Mouse (Mus musculus) kidney, postnatal 0 days (tissue): ENCODE results near the gene Gsdmc4. TPM values are rescaled to one million over a fixed set of nuclear protein-coding genes. Genes with fewer than 3 reads are reported as not detected.
"Not testable (repeated sequence)": the region's sequence is repeated elsewhere in the genome, so short reads cannot be mapped to it uniquely, and the experiment has no call there.

Source experiments
- ATAC-seq: fragments of 200-750 bp; cut with Nextera tagmentation; replicated peaks from 2 replicates; pipeline ENCODE4 v1.8.0; 2017; ENCODE audit warnings: low read depth, moderate number of reproducible peaks, moderate TSS enrichment, moderate library complexity; ENCODE audit not compliant: low FRiP score
- DNase-seq: peaks from one replicate; pipeline ENCODE4 v3.0.0-alpha.2; 2016; ENCODE audit warnings: low spot score
- H3K27ac ChIP-seq: fragments of 300-500 bp; sonication (generic); 2 replicates; pipeline ENCODE4 v1.5.1; 2014; ENCODE audit warnings: mild to moderate bottlenecking
- H3K27me3 ChIP-seq: fragments of 300-500 bp; sonication (generic); 2 replicates; pipeline ENCODE4 v1.6.1; 2014; ENCODE audit warnings: low read length, mixed read lengths; ENCODE audit not compliant: insufficient read depth
- H3K36me3 ChIP-seq: fragments of 300-500 bp; sonication (generic); 2 replicates; pipeline ENCODE4 v1.6.1; 2014; ENCODE audit warnings: low read length, mixed read lengths; ENCODE audit not compliant: insufficient read depth
- H3K4me1 ChIP-seq: fragments of 300-500 bp; sonication (generic); replicated peaks from 2 replicates; pipeline ENCODE4 v1.6.1; 2014; ENCODE audit warnings: antibody characterized with exemption, low read length, mixed read lengths; ENCODE audit not compliant: insufficient read depth
- H3K4me2 ChIP-seq: fragments of 300-500 bp; sonication (generic); 2 replicates; pipeline ENCODE4 v1.6.1; 2014; ENCODE audit warnings: mild to moderate bottlenecking, low read length, moderate library complexity, mixed read lengths
- H3K4me3 ChIP-seq: fragments of 300-500 bp; sonication (generic); replicated peaks from 2 replicates; pipeline ENCODE4 v1.5.1; 2014; ENCODE audit warnings: low read depth, low read length
- H3K9ac ChIP-seq: fragments of 300-500 bp; sonication (generic); 2 replicates; pipeline ENCODE4 v1.6.1; 2014; ENCODE audit warnings: low read depth, low read length
- H3K9me3 ChIP-seq: fragments of 300-500 bp; sonication (generic); replicated peaks from 2 replicates; pipeline ENCODE4 v1.6.1; 2016; ENCODE audit warnings: low read length, inconsistent platforms, mixed read lengths
- CTCF ChIP-seq: IDR thresholded peaks from 2 replicates; pipeline ENCODE4 v1.5.1; 2016; ENCODE audit warnings: antibody characterized with exemption, low read depth, mild to moderate bottlenecking, moderate library complexity
- WGBS: fragments of 180-500 bp; shearing (Covaris S2); extraction: QIAGEN DNeasy Blood & Tissue Kit; methylation state at CpG from one replicate; pipeline ENCODE4 v1.1.7; 2014; 5-methylcytosine and 5-hydroxymethylcytosine counted together
- polyA plus RNA-seq: library from polyadenylated mRNA; unstranded; fragments of >200 nt; fragmentation: Nextera tagmentation; extraction: Ambion mirVana; gene quantifications from 2 replicates; pipeline ENCODE4 v1.2.1, GENCODE M21; 2015

Gsdmc4 gene
- polyA plus RNA-seq: 0.59 and 0.68 TPM in 2 replicates

DNA sequence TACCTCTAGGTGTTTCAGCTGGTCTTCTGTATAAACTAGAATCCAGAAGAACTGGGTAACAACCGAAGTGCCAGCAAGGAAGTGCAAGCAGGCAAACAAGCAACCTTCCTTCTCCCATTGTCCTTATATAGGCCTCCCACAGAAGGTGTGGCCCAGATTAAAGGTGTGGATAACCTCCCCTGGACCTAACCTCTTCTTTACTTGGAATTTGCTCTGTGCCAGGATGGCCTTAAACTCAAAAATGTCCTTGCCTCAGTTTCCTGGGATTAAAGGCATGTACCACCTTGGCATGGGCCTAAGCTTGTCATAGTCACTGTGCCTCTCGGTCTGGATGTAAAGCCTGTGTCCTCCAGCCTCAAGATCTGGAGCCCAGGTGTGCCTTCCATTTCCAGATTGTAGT lies at the start of gene Gsdmc4:
Gsdmc4 (minus strand) TSS at position 101 of the 400 bp plus-strand sequence.
- WGBS: 85% methylated on average over 2 of the region's 2 CpGs
- not testable (repeated sequence) for ATAC-seq, H3K36me3 ChIP-seq, H3K27ac ChIP-seq, H3K4me1 ChIP-seq, H3K9me3 ChIP-seq, DNase-seq, H3K27me3 ChIP-seq, H3K9ac ChIP-seq, H3K4me2 ChIP-seq, H3K4me3 ChIP-seq

DNA sequence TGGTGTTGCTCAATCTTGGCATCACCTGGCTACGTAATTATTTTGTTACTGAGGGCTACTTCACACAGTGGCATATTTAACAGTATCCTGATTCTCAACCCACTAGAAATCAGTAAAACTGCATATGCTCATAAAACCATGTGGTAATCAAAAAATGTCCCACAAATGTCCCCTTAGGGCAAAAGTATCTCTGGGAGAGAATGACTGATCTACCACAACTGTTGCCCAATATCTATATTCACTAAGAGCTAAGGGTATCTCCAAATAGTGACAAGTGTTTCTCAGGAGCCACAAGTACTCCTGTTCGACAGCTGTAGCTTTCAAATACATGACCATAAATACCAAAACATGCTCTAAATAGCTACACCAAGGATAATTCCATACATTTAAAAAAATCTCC lies 48.4 kb upstream of the Gsdmc4 start:
- no peaks in the 10 kb centered on the region for H3K9me3 ChIP-seq
- no peak for DNase-seq
- no peak overlapping the region for H3K4me2 ChIP-seq
- no peak for TF ChIP-seq CTCF
- no peaks in the 10 kb centered on the region for H3K36me3 ChIP-seq
- H3K9ac ChIP-seq: no peak overlapping the region
- H3K4me3 ChIP-seq: no peak overlapping the region
- ATAC-seq: no peak
- no peaks in the 10 kb centered on the region for H3K4me1 ChIP-seq
- no peak overlapping the region for H3K27ac ChIP-seq
- H3K27me3 ChIP-seq: no peaks in the 10 kb centered on the region
- WGBS: 95% methylated on average over 2 of the region's 2 CpGs

DNA sequence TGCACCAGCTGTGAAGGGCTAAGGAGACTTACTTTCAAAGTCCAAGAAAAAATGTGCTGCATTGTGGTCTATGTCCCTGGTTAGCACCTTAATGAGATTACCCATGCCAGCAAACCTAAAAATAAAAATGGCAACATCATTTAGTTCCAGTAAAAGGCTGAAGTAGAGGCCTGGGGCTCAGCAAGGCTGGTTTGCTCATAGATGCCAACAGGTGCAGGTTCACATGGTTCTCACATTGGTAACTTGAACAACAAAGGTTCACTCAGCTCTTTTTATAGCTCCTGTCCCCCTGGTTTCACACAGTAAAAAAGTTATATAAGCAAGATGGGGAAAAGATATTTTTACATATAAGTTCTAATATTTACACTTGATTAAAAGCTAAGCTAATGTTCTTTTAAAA lies 45.5 kb upstream of the Gsdmc4 start:
- H3K4me3 ChIP-seq: no peak overlapping the region
- no peak overlapping the region for H3K27ac ChIP-seq
- DNase-seq (no peak), ATAC-seq (no peak)
- H3K9me3 ChIP-seq: no peaks in the 10 kb centered on the region
- no peak overlapping the region for H3K9ac ChIP-seq
- no peaks in the 10 kb centered on the region for H3K4me1 ChIP-seq
- H3K36me3 ChIP-seq: no peaks in the 10 kb centered on the region
- H3K27me3 ChIP-seq: no peaks in the 10 kb centered on the region
- TF ChIP-seq CTCF: no peak
- H3K4me2 ChIP-seq: no peak overlapping the region

DNA sequence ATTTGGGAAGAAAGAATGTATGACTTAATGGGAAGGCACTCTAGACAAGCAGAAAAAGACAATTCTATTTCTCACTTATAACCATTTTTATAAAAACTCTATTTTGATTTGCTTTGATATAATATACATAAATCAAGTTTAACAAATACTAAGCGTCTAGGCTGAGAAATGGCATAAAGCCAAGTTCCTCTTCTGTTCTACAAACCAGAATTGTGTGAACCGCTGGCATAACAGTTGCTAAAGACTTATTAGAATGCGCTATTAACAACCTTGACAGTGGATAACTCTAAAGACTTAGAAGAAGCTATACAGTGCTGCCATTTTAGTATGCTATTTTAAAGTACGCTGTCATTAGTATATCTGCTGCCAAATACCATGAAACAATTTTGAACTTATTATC lies 41.2 kb upstream of the Gsdmc4 start:
- H3K9ac ChIP-seq: no peak overlapping the region
- H3K4me3 ChIP-seq: no peak overlapping the region
- H3K27me3 ChIP-seq: no peaks in the 10 kb centered on the region
- DNase-seq (peak; percentile 21), ATAC-seq (no peak)
- H3K27ac ChIP-seq: no peak overlapping the region
- no peaks in the 10 kb centered on the region for H3K36me3 ChIP-seq
- WGBS: 72% methylated on average over 4 of the region's 4 CpGs
- TF ChIP-seq CTCF: no peak
- no peaks in the 10 kb centered on the region for H3K4me1 ChIP-seq
- no peak overlapping the region for H3K4me2 ChIP-seq
- H3K9me3 ChIP-seq: no peaks in the 10 kb centered on the region

DNA sequence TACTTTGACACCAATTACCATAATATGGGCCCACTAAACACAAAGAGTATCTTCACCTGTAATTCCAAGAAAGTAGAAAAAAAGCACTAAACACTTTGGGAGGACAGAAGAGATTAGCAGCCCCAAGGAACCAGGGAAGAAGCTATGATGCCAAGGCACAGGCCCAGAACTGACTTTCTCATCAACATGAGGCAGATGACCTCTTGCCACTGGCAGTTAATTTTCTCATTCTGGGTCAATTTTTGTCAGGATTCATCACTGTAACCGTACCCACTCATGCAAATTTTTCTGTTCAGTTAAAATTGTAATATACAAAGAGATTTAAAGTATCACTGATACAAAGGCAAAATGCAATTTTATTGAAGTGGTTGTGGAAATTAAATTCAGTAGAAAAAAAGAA lies 29.1 kb upstream of the Gsdmc4 start:
- H3K9me3 ChIP-seq: no peaks in the 10 kb centered on the region
- 56% methylated on average over 1 of the region's 1 CpGs for WGBS
- no peak overlapping the region for H3K4me3 ChIP-seq
- H3K4me1 ChIP-seq: no peaks in the 10 kb centered on the region
- H3K9ac ChIP-seq: no peak overlapping the region
- no peaks in the 10 kb centered on the region for H3K27me3 ChIP-seq
- ATAC-seq (no peak), DNase-seq (no peak)
- 0 out of 2 replicates have a peak, but pooled peaks cover 14% of the 10 kb centered on the region for H3K36me3 ChIP-seq
- TF ChIP-seq CTCF: no peak
- no peak overlapping the region for H3K27ac ChIP-seq
- H3K4me2 ChIP-seq: no peak overlapping the region

DNA sequence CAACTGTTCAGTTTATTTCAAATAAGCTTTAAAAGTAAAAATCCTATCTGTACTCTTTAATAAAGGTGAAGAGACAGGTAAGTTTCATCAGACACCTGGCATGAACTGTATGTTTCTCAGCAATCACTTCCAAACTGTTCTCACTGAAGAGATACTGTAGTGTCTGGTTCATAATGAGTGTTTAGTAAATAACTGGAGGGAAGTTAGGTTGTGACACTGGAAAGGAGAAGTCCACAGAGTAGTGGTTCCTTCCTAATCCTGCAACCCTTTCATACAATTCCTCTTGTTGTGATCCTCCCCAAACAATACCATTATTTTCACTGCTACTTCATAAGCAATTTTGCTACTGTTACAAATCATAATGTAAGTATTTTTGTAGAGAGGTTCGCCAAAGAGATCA lies 20.6 kb upstream of the Gsdmc4 start:
- Histone ChIP-seq H3K4me1 (no peaks in the 10 kb centered on the region), H3K4me3 (no peak overlapping the region), H3K9me3 (no peaks in the 10 kb centered on the region), H3K9ac (no peak overlapping the region), H3K27me3 (no peaks in the 10 kb centered on the region), H3K4me2 (no peak overlapping the region), H3K27ac (no peak overlapping the region), H3K36me3 (peaks cover 24% of the 10 kb centered on the region; the same call in 1 of the 2 replicates)
- no peak for DNase-seq
- no peak for TF ChIP-seq CTCF
- ATAC-seq: no peak
- 90% methylated on average over 1 of the region's 1 CpGs for WGBS

DNA sequence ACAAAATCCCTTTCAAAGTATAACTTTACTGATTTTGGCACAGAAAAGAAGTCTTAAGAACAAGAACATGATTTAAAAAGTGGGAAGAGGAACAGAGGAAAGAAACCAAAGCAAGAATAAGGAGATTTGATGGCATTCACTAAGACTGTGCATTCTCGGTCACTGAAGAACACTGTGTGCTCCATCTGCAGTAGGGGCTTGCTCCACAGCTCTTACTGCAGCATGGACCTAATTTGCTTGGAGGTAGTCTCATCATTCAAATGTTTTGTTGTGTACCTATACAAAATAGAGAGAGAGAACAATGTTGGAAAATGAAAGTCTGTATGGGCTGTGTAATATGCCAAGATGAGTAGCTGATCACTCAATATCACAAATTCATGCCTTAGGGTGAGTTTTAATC lies 19.3 kb upstream of the Gsdmc4 start:
- no peak for TF ChIP-seq CTCF
- Histone ChIP-seq H3K4me2 (no peak overlapping the region), H3K27me3 (no peaks in the 10 kb centered on the region), H3K9me3 (no peaks in the 10 kb centered on the region), H3K4me3 (no peak overlapping the region), H3K27ac (no peak overlapping the region), H3K36me3 (peaks cover 20% of the 10 kb centered on the region; the same call in 1 of the 2 replicates), H3K4me1 (no peaks in the 10 kb centered on the region), H3K9ac (no peak overlapping the region)
- ATAC-seq (no peak), DNase-seq (no peak)
- 96% methylated on average over 1 of the region's 1 CpGs for WGBS
